Mouse (Mus musculus) olfactory bulb, adult 2 months (tissue): ENCODE results near the gene Thap12.

ENCODE experiments used
- CTCF ChIP-seq: fragments of 200-500 bp; IDR thresholded peaks from 2 replicates; pipeline ENCODE4 v1.5.1; 2012; ENCODE audit warnings: low read depth, mild to moderate bottlenecking, low read length, moderate library complexity; ENCODE audit not compliant: insufficient read depth
- POLR2A ChIP-seq: fragments of 200-500 bp; IDR thresholded peaks from 2 replicates; pipeline ENCODE4 v1.6.1; 2012; ENCODE audit warnings: mild to moderate bottlenecking, low read depth, low read length, moderate library complexity; ENCODE audit not compliant: insufficient read depth

- TF ChIP-seq CTCF, result no peak
- TF ChIP-seq POLR2A, result no peak
These were observed 30.5 kb upstream of the Thap12 start for GRCm38 (mm10) chr7:98672241-98672955.
